Mouse (Mus musculus): ENCODE measurements around the gene AC170998.1. TPM values are rescaled to one million over a fixed set of nuclear protein-coding genes. Genes with fewer than 3 reads are reported as not detected.

Gene AC170998.1
- total and polyA plus RNA-seq, 2 experiments from 2014 or later: 2.7 to 3.2 TPM

- 72% methylated on average over 5 of the region's 5 CpGs for WGBS
- TF ChIP-seq CTCF (IDR thresholded peaks at IDR 0.05): no peak
- H3K27ac ChIP-seq (ENCODE audit: low read depth, low read length): no peak overlapping the region
- no peak overlapping the region for H3K4me2 ChIP-seq (ENCODE audit: low read depth, low read length, poor library complexity, severe bottlenecking)
- H3K27me3 ChIP-seq (ENCODE audit: insufficient read depth, low read length): no peaks in the 10 kb centered on the region
- H3K4me3 ChIP-seq (ENCODE audit: low read depth, low read length): no peak overlapping the region
- no peak for ATAC-seq (ENCODE audit: low FRiP score)
- H3K36me3 ChIP-seq (ENCODE audit: insufficient read depth, low read length): no peaks in the 10 kb centered on the region
- DNase-seq (ENCODE audit: low spot score): no peak
- no peaks in the 10 kb centered on the region for H3K4me1 ChIP-seq (ENCODE audit: insufficient read depth, low read length)
- H3K9ac ChIP-seq (replicated peaks; ENCODE audit: low read length, poor library complexity, severe bottlenecking): no peak overlapping the region
- no peaks in the 10 kb centered on the region for H3K9me3 ChIP-seq (ENCODE audit: low read length)
These were observed 30.6 kb downstream of the AC170998.1 start for GRCm38 (mm10) chr17:28756447-28756846.

GRCm38 (mm10) chr17:28757470-28757869, 31.6 kb downstream of the AC170998.1 start:
- no peak for TF ChIP-seq CTCF (IDR thresholded peaks at IDR 0.05)
- 85% methylated on average over 2 of the region's 2 CpGs for WGBS
- Histone ChIP-seq H3K27ac (ENCODE audit: low read depth, low read length) (no peak overlapping the region), H3K9ac (replicated peaks; ENCODE audit: low read length, poor library complexity, severe bottlenecking) (no peak overlapping the region), H3K4me1 (ENCODE audit: insufficient read depth, low read length) (no peaks in the 10 kb centered on the region), H3K27me3 (ENCODE audit: insufficient read depth, low read length) (no peaks in the 10 kb centered on the region), H3K4me2 (ENCODE audit: low read depth, low read length, poor library complexity, severe bottlenecking) (no peak overlapping the region), H3K36me3 (ENCODE audit: insufficient read depth, low read length) (no peaks in the 10 kb centered on the region), H3K4me3 (ENCODE audit: low read depth, low read length) (no peak overlapping the region), H3K9me3 (ENCODE audit: low read length) (no peaks in the 10 kb centered on the region)
- DNase-seq (ENCODE audit: low spot score) (no peak), ATAC-seq (ENCODE audit: low FRiP score) (no peak)

- no peak for ATAC-seq (ENCODE audit: low FRiP score)
- no peak overlapping the region for H3K4me2 ChIP-seq (ENCODE audit: low read depth, low read length, poor library complexity, severe bottlenecking)
- TF ChIP-seq CTCF (IDR thresholded peaks at IDR 0.05): no peak
- no peak for DNase-seq (ENCODE audit: low spot score)
- no peak overlapping the region for H3K4me3 ChIP-seq (ENCODE audit: low read depth, low read length)
- H3K9me3 ChIP-seq (ENCODE audit: low read length): no peaks in the 10 kb centered on the region
- H3K4me1 ChIP-seq (ENCODE audit: insufficient read depth, low read length): no peaks in the 10 kb centered on the region
- H3K27me3 ChIP-seq (ENCODE audit: insufficient read depth, low read length): no peaks in the 10 kb centered on the region
- WGBS: 78% methylated on average over 8 of the region's 8 CpGs
- H3K9ac ChIP-seq (replicated peaks; ENCODE audit: low read length, poor library complexity, severe bottlenecking): no peak overlapping the region
- no peak overlapping the region for H3K27ac ChIP-seq (ENCODE audit: low read depth, low read length)
- no peaks in the 10 kb centered on the region for H3K36me3 ChIP-seq (ENCODE audit: insufficient read depth, low read length)
These were observed 34.9 kb downstream of the AC170998.1 start for GRCm38 (mm10) chr17:28760736-28761312.

GRCm38 (mm10) chr17:28761871-28762270, 36.0 kb downstream of the AC170998.1 start:
- TF ChIP-seq CTCF (IDR thresholded peaks at IDR 0.05): peak; percentile 86
- no peak for ATAC-seq (ENCODE audit: low FRiP score)
- H3K36me3 ChIP-seq (ENCODE audit: insufficient read depth, low read length): no peaks in the 10 kb centered on the region
- no peak overlapping the region for H3K9ac ChIP-seq (replicated peaks; ENCODE audit: low read length, poor library complexity, severe bottlenecking)
- H3K27ac ChIP-seq (ENCODE audit: low read depth, low read length): no peak overlapping the region
- peak; percentile 36 for DNase-seq (ENCODE audit: low spot score)
- no peaks in the 10 kb centered on the region for H3K9me3 ChIP-seq (ENCODE audit: low read length)
- 16% methylated on average over 3 of the region's 3 CpGs for WGBS
- H3K4me3 ChIP-seq (ENCODE audit: low read depth, low read length): no peak overlapping the region
- no peaks in the 10 kb centered on the region for H3K4me1 ChIP-seq (ENCODE audit: insufficient read depth, low read length)
- no peak overlapping the region for H3K4me2 ChIP-seq (ENCODE audit: low read depth, low read length, poor library complexity, severe bottlenecking)
- H3K27me3 ChIP-seq (ENCODE audit: insufficient read depth, low read length): no peaks in the 10 kb centered on the region

DNA sequence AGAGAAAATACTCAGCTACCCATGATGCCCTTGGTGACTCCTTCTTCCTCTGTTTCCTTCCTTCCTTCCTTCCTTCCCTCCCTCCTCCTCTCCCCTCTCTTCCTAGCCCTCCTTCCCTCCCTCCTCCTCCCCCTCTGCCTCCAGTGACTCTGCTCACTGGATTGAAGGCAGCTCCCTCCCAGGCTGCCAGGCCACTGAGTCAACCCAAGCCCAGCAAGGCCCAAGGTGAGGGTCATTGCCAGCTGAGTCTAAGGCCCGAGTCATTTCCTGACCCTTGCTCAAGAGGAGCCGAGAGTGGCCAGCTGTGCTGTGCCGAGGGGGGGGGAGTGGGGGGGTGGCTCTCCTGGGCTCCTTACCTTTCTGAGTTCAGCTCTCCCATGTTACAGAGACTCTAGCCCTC, 40.3 kb downstream of the AC170998.1 start:
- H3K4me2 ChIP-seq (ENCODE audit: low read depth, low read length, poor library complexity, severe bottlenecking): no peak overlapping the region
- H3K27ac ChIP-seq (ENCODE audit: low read depth, low read length): no peak overlapping the region
- no peak overlapping the region for H3K4me3 ChIP-seq (ENCODE audit: low read depth, low read length)
- DNase-seq (ENCODE audit: low spot score) (no peak), ATAC-seq (ENCODE audit: low FRiP score) (no peak)
- peaks cover 12% of the 10 kb centered on the region for H3K4me1 ChIP-seq (ENCODE audit: insufficient read depth, low read length)
- no peaks in the 10 kb centered on the region for H3K36me3 ChIP-seq (ENCODE audit: insufficient read depth, low read length)
- H3K9me3 ChIP-seq (ENCODE audit: low read length): no peaks in the 10 kb centered on the region
- H3K27me3 ChIP-seq (ENCODE audit: insufficient read depth, low read length): peaks cover 24% of the 10 kb centered on the region
- no peak for TF ChIP-seq CTCF (IDR thresholded peaks at IDR 0.05)
- no peak overlapping the region for H3K9ac ChIP-seq (replicated peaks; ENCODE audit: low read length, poor library complexity, severe bottlenecking)
- WGBS: 81% methylated on average over 3 of the region's 3 CpGs

- no peaks in the 10 kb centered on the region for H3K9me3 ChIP-seq (ENCODE audit: low read length)
- no peak for TF ChIP-seq CTCF (IDR thresholded peaks at IDR 0.05)
- H3K4me1 ChIP-seq (ENCODE audit: insufficient read depth, low read length): peaks cover 12% of the 10 kb centered on the region
- peak; percentile 13 for DNase-seq (ENCODE audit: low spot score)
- H3K4me3 ChIP-seq (ENCODE audit: low read depth, low read length): no peak overlapping the region
- H3K27me3 ChIP-seq (ENCODE audit: insufficient read depth, low read length): peaks cover 24% of the 10 kb centered on the region
- no peak overlapping the region for H3K27ac ChIP-seq (ENCODE audit: low read depth, low read length)
- no peaks in the 10 kb centered on the region for H3K36me3 ChIP-seq (ENCODE audit: insufficient read depth, low read length)
- H3K9ac ChIP-seq (replicated peaks; ENCODE audit: low read length, poor library complexity, severe bottlenecking): no peak overlapping the region
- 73% methylated on average over 11 of the region's 11 CpGs for WGBS
- H3K4me2 ChIP-seq (ENCODE audit: low read depth, low read length, poor library complexity, severe bottlenecking): no peak overlapping the region
- ATAC-seq (ENCODE audit: low FRiP score): no peak
These were observed 41.1 kb downstream of the AC170998.1 start for GRCm38 (mm10) chr17:28766781-28767515.

Measured in midbrain, postnatal 0 days (tissue).